Comparison of ENCODE assay signal across 19 mouse cellular contexts in genomic region chr2:11722564-11722963, GRCm38 (mm10). TPM values are rescaled to one million over a fixed set of nuclear protein-coding genes. Genes with fewer than 3 reads are reported as not detected.
DNase-seq lines count a peak whose midpoint lies in the region; ATAC-seq lines count a peak whose summit lies in the region.
"Had no signal": no experiment of that assay in that cellular context is flagged by ENCODE, and none has a peak within 500 bp of the region (broad histone marks: within the 10 kb centered on the region; RNA-seq: fewer than 3 reads in every experiment).

No protein-coding gene starts in this region.

- peak; percentile 92 for ATAC-seq in granulocyte monocyte progenitor cell, adult 5-6 weeks (replicated peaks; ENCODE audit: poor library complexity, severe bottlenecking)
- ATAC-seq in megakaryocyte, adult 5-6 weeks (ENCODE audit: poor library complexity, severe bottlenecking), result peak; percentile 77
- ATAC-seq in megakaryocyte progenitor cell, adult 5-6 weeks (replicated peaks; ENCODE audit: poor library complexity), result peak; percentile 58
- ATAC-seq: activated CD4-positive, CD25-positive, alpha-beta regulatory T cell, adult 4 months; CD4-positive, CD25-positive, alpha-beta regulatory T cell, adult 4 months; Patski had no signal

- no peak for DNase-seq in kidney, postnatal 4 days
- no peak for DNase-seq in layer of hippocampus, adult 9-10 months (ENCODE audit: low spot score)
- no peak for DNase-seq in cerebellum, postnatal 4 days (ENCODE audit: low spot score in 2 of 2)
- DNase-seq: adrenal gland, adult 2 months; adrenal gland, adult 8-10 months; adrenal gland, postnatal 10 days; adrenal gland, postnatal 14 days; adrenal gland, postnatal 25 days; adrenal gland, postnatal 36 days; B cell, adult 2 months; cerebellum, adult 11 months; cerebellum, adult 11-12 months; cerebellum, adult 18-20 months had no signal

RNA-seq across cellular contexts. Expression of gene Il15ra, which starts 17.5 kb away (rescaled TPM):
- total RNA-seq in granulocyte monocyte progenitor cell, adult 5-6 weeks (2014; fragmentation: Nextera tagmentation), result 25.4 and 26.0 TPM in 2 replicates
- 14.3 and 26.1 TPM in 2 replicates for total RNA-seq in granulocyte monocyte progenitor cell, adult 5-6 weeks (2017)
- total RNA-seq in megakaryocyte, adult 5-6 weeks (2015), result 13.5 and 15.4 TPM in 2 replicates
- 9.3 and 11.1 TPM in 2 replicates for total RNA-seq in megakaryocyte, adult 5-6 weeks (2017)
- 22.2 and 27.2 TPM in 2 replicates for total RNA-seq in megakaryocyte progenitor cell, adult 5-6 weeks (2015)
- 21.3 and 27.5 TPM in 2 replicates for total RNA-seq in megakaryocyte progenitor cell, adult 5-6 weeks (2017)

RNA-seq across cellular contexts. Expression of gene Fbh1, which starts 54.8 kb away (rescaled TPM):
- total RNA-seq in granulocyte monocyte progenitor cell, adult 5-6 weeks (2014; fragmentation: Nextera tagmentation), result 92.6 and 97.2 TPM in 2 replicates
- 81.2 and 84.4 TPM in 2 replicates for total RNA-seq in granulocyte monocyte progenitor cell, adult 5-6 weeks (2017)
- total RNA-seq in megakaryocyte, adult 5-6 weeks (2015), result 62.1 and 65.4 TPM in 2 replicates
- 73.0 and 114 TPM in 2 replicates for total RNA-seq in megakaryocyte, adult 5-6 weeks (2017)
- 56.3 and 58.3 TPM in 2 replicates for total RNA-seq in megakaryocyte progenitor cell, adult 5-6 weeks (2015)
- 101 and 113 TPM in 2 replicates for total RNA-seq in megakaryocyte progenitor cell, adult 5-6 weeks (2017)

RNA-seq across cellular contexts. Expression of gene Ankrd16, which starts 55.1 kb away (rescaled TPM):
- 44.3 and 76.9 TPM in 2 replicates for total RNA-seq in granulocyte monocyte progenitor cell, adult 5-6 weeks (2014; fragmentation: Nextera tagmentation)
- total RNA-seq in granulocyte monocyte progenitor cell, adult 5-6 weeks (2017), result 24.0 and 36.5 TPM in 2 replicates
- 42.3 and 52.2 TPM in 2 replicates for total RNA-seq in megakaryocyte, adult 5-6 weeks (2015)
- total RNA-seq in megakaryocyte, adult 5-6 weeks (2017), result 23.3 and 32.1 TPM in 2 replicates
- total RNA-seq in megakaryocyte progenitor cell, adult 5-6 weeks (2015), result 36.5 and 37.6 TPM in 2 replicates
- 17.2 and 27.4 TPM in 2 replicates for total RNA-seq in megakaryocyte progenitor cell, adult 5-6 weeks (2017)
